Mouse (Mus musculus): ENCODE measurements at regions not wholly inside any gene's neighbourhood (a gene's known extent, or its start where the extent isn't known, plus 50 kb on each side); places are given as distances from the start of the nearest gene placed in this dataset.

DNA sequence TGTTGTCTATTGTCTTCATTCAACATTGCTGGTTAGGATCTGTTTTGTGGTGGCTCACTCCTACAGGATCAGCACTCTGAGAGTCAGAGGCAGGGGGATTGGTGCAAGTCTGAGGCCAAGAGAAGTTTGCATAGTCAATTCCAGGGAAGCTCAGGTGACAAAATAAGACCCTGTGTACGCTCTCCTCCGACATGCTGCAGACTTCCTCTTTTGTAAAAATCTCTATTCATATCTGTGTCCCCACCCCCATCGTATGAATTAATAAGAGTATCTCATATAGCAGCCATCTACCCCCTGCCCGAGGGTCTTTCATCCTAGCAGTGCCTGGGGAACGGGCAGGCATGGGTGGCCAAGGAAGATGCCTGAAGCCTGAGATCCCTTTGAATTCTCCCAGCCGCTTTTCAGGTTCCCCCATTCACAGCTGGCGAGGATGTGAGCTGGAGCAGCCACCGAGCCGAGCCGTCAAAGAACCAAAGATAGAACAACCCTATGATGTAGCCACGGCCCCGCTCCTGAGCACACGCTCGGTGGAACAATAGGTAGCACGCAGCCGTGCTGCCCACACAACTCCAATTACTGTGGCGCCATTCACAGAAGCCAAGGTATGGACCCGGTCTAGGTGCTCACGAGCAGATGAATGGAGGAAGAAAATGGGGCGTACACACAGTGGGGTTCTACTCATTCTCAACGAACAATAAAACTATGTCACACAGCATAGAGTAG, 120.4 kb upstream of the 1600014C23Rik start:
- Histone ChIP-seq H3K9ac (ENCODE audit: low read depth, low read length) (no peak overlapping the region), H3K36me3 (ENCODE audit: control insufficient read depth, insufficient read depth, low read length) (no peaks in the 10 kb centered on the region), H3K4me3 (no peak overlapping the region), H3K79me2 (replicated peaks; ENCODE audit: control insufficient read depth, insufficient read depth, low read length) (no peaks in the 10 kb centered on the region), H3K27ac (no peak overlapping the region), H3K4me1 (ENCODE audit: control insufficient read depth, insufficient read depth, low read length) (no peaks in the 10 kb centered on the region; the same call in 1 of the 2 replicates), H3K27me3 (ENCODE audit: control insufficient read depth, insufficient read depth, low read length) (no peaks in the 10 kb centered on the region)
- WGBS, result 81% methylated on average over 21 of the region's 21 CpGs
- intact Hi-C loops (cut with DNase I), result loop anchor here (5.0 kb wide), 3 partner anchors 53 to 117 kb away; no protein-coding TSS in a partner anchor
- no peak for TF ChIP-seq POLR2A (IDR thresholded peaks at IDR 0.05; ENCODE audit: insufficient read depth, low read depth, low read length)
- no peak for TF ChIP-seq EP300 (IDR thresholded peaks at IDR 0.05; ENCODE audit: insufficient read depth, low read depth, low read length)
- TF ChIP-seq CTCF (IDR thresholded peaks at IDR 0.05), result no peak
- DNase-seq, result no peak

DNA sequence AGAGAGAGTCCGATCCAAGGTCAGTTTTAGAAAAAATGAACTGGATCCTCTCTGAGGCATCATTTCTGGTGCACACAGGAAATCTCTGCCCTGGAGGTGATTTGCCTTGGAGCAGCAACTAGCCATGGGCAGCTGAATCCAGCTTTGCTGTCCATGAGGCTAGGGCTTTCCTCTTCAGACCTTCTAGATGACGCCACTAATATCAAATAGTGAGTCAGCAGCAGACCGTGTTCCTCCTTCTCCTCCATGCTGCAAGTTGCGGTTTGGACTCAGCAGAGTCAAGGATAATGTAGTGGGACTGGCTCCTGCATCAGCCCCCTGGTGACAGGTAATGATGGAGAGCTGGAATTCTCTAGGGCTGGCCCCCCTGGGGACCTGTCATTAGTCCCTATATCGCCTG, 118.8 kb upstream of the 1600014C23Rik start:
- Histone ChIP-seq H3K4me3 (no peak overlapping the region), H3K9ac (ENCODE audit: low read depth, low read length) (no peak overlapping the region), H3K27ac (no peak overlapping the region), H3K27me3 (ENCODE audit: control insufficient read depth, insufficient read depth, low read length) (no peaks in the 10 kb centered on the region), H3K79me2 (replicated peaks; ENCODE audit: control insufficient read depth, insufficient read depth, low read length) (no peaks in the 10 kb centered on the region), H3K4me1 (ENCODE audit: control insufficient read depth, insufficient read depth, low read length) (peaks cover 1% of the 10 kb centered on the region; the same call in 1 of the 2 replicates), H3K36me3 (ENCODE audit: control insufficient read depth, insufficient read depth, low read length) (no peaks in the 10 kb centered on the region)
- intact Hi-C loops (cut with DNase I), result loop anchor here (5.0 kb wide), 3 partner anchors 55 to 115 kb away; no protein-coding TSS in a partner anchor
- WGBS, result 56% methylated on average over 5 of the region's 5 CpGs
- no peak for DNase-seq
- TF ChIP-seq EP300 (IDR thresholded peaks at IDR 0.05; ENCODE audit: insufficient read depth, low read depth, low read length), result no peak
- TF ChIP-seq CTCF (IDR thresholded peaks at IDR 0.05), result no peak
- TF ChIP-seq POLR2A (IDR thresholded peaks at IDR 0.05; ENCODE audit: insufficient read depth, low read depth, low read length), result no peak

DNA sequence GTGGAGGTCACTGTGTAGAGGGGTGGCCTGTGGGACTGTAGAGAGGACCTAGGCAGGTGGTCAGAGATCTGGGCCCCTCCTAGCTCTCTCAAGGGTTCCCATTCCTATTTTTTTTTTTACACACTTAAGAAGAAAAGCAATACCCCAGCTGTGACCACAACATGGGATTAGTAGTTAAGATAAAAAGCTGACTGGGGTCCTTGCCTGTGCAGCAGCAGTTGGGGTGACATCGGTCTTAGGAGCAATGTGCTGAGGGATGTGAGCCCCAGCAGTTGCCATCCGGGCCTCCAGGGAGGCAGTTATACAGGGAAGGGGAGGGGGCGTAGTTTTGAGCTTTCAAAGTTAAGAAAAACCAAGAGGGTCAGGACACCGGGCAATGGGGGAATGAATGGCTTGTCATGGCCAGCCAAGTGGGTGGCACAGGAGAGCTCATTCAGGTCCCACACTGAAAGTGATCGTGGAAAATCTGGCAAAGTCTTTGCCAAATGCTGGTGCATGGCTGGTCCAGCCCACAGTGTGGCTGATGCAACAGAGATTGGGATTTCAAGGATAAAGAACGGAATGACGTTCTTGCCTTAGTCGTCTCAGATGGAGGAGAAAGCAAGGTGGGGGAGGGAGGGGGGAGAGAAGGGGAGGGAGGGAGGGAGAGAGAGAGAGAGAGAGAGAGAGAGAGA, 118.2 kb upstream of the 1600014C23Rik start:
- no peaks in the 10 kb centered on the region for H3K79me2 ChIP-seq (replicated peaks; ENCODE audit: control insufficient read depth, insufficient read depth, low read length)
- no peak for DNase-seq
- H3K27ac ChIP-seq, result no peak overlapping the region
- no peaks in the 10 kb centered on the region for H3K27me3 ChIP-seq (ENCODE audit: control insufficient read depth, insufficient read depth, low read length)
- peaks cover 1% of the 10 kb centered on the region; the same call in 1 of the 2 replicates for H3K4me1 ChIP-seq (ENCODE audit: control insufficient read depth, insufficient read depth, low read length)
- TF ChIP-seq EP300 (IDR thresholded peaks at IDR 0.05; ENCODE audit: insufficient read depth, low read depth, low read length), result no peak
- TF ChIP-seq POLR2A (IDR thresholded peaks at IDR 0.05; ENCODE audit: insufficient read depth, low read depth, low read length), result no peak
- H3K4me3 ChIP-seq, result no peak overlapping the region
- H3K36me3 ChIP-seq (ENCODE audit: control insufficient read depth, insufficient read depth, low read length), result no peaks in the 10 kb centered on the region
- 76% methylated on average over 8 of the region's 8 CpGs for WGBS
- no peak overlapping the region for H3K9ac ChIP-seq (ENCODE audit: low read depth, low read length)
- intact Hi-C loops (cut with DNase I), result loop anchor here (5.0 kb wide), 3 partner anchors 55 to 115 kb away; no protein-coding TSS in a partner anchor

DNA sequence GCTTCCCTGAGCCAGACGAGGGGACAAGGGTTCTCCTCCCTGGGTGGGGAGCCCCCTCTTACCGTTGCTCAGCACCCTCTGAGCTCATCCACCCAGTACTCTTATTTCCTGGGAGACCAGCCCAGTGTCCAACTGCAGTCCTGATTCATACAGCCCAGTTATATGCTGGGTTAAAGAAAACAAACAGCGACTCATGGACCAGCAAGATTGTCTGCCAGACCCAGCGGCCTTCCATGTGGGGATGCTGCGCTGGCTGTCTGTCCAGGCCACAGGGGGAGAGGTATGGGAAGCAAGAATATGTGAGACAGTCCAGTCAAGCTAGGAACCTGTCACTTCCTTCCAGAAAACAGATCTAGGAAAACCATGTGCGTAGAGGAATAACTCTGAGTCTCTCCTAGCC, 117.3 kb upstream of the 1600014C23Rik start:
- 77% methylated on average over 6 of the region's 6 CpGs for WGBS
- H3K27ac ChIP-seq, result no peak overlapping the region
- H3K27me3 ChIP-seq (ENCODE audit: control insufficient read depth, insufficient read depth, low read length), result no peaks in the 10 kb centered on the region
- intact Hi-C loops (cut with DNase I), result loop anchor here (5.0 kb wide), 3 partner anchors 56 to 114 kb away; no protein-coding TSS in a partner anchor
- no peak overlapping the region for H3K9ac ChIP-seq (ENCODE audit: low read depth, low read length)
- TF ChIP-seq EP300 (IDR thresholded peaks at IDR 0.05; ENCODE audit: insufficient read depth, low read depth, low read length) (no peak), CTCF (IDR thresholded peaks at IDR 0.05) (no peak), POLR2A (IDR thresholded peaks at IDR 0.05; ENCODE audit: insufficient read depth, low read depth, low read length) (no peak)
- peaks cover 1% of the 10 kb centered on the region; the same call in 1 of the 2 replicates for H3K4me1 ChIP-seq (ENCODE audit: control insufficient read depth, insufficient read depth, low read length)
- H3K4me3 ChIP-seq, result no peak overlapping the region
- H3K36me3 ChIP-seq (ENCODE audit: control insufficient read depth, insufficient read depth, low read length), result no peaks in the 10 kb centered on the region
- H3K79me2 ChIP-seq (replicated peaks; ENCODE audit: control insufficient read depth, insufficient read depth, low read length), result no peaks in the 10 kb centered on the region
- DNase-seq, result no peak

DNA sequence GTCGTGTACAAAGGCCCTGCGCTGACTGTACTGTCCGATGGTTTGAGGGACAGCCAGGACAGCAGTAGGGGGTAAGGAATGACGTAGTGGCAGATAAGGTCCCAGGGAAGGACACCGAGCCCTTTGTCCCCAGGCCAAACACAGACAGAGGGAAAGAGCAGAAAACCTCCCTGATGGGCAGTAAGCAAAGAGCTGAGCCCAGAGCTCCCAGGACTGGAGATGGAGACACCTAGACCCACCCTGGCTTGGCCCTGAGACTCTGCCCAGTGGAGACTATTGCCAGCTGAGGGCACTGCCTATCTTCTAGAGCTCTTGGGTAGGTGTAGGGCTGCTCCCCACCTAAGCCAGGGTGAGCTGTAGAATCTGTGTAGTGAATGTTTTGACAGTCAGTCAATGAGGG, 116.5 kb upstream of the 1600014C23Rik start:
- peak in 1 of 2 experiments; percentile 34 for DNase-seq
- intact Hi-C loops (cut with DNase I), result loop anchor here (5.0 kb wide), 3 partner anchors 57 to 113 kb away; no protein-coding TSS in a partner anchor
- H3K27me3 ChIP-seq (ENCODE audit: control insufficient read depth, insufficient read depth, low read length), result no peaks in the 10 kb centered on the region
- no peaks in the 10 kb centered on the region for H3K36me3 ChIP-seq (ENCODE audit: control insufficient read depth, insufficient read depth, low read length)
- no peaks in the 10 kb centered on the region for H3K79me2 ChIP-seq (replicated peaks; ENCODE audit: control insufficient read depth, insufficient read depth, low read length)
- H3K4me3 ChIP-seq, result no peak overlapping the region
- H3K27ac ChIP-seq, result no peak overlapping the region
- peak; percentile 43 for TF ChIP-seq CTCF (IDR thresholded peaks at IDR 0.05)
- no peak for TF ChIP-seq POLR2A (IDR thresholded peaks at IDR 0.05; ENCODE audit: insufficient read depth, low read depth, low read length)
- TF ChIP-seq EP300 (IDR thresholded peaks at IDR 0.05; ENCODE audit: insufficient read depth, low read depth, low read length), result 0 out of 2 replicates have a peak, but pooled peaks have one; percentile 14
- H3K9ac ChIP-seq (ENCODE audit: low read depth, low read length), result no peak overlapping the region
- 32% methylated on average over 5 of the region's 5 CpGs for WGBS
- peaks cover 1% of the 10 kb centered on the region; the same call in 1 of the 2 replicates for H3K4me1 ChIP-seq (ENCODE audit: control insufficient read depth, insufficient read depth, low read length)
